Mouse (Mus musculus) erythroblast, embryonic 14.5 days (primary cell): ENCODE measurements at regions not wholly inside any gene's neighbourhood (a gene's known extent, or its start where the extent isn't known, plus 50 kb on each side); places are given as distances from the start of the nearest gene placed in this dataset.

Experiments used
- GATA1 ChIP-seq: IDR thresholded peaks from 2 replicates; pipeline ENCODE4 v1.6.1; 2012; ENCODE audit warnings: low read length, inconsistent platforms, mixed read lengths
- TAL1 ChIP-seq: IDR thresholded peaks from 3 replicates; pipeline ENCODE4 v1.6.1; 2012; ENCODE audit warnings: low read length, inconsistent platforms, mixed read lengths

GRCm38 (mm10) chr13:97438277-97438676 lies 197.4 kb downstream of the Enc1 start:
- TF ChIP-seq TAL1 (no peak), GATA1 (no peak)
